Mouse (Mus musculus): ENCODE results near the gene Col6a4. TPM values are rescaled to one million over a fixed set of nuclear protein-coding genes. Genes with fewer than 3 reads are reported as not detected.

Col6a4 gene
- polyA plus RNA-seq, 1 experiment from 2014 or later = 0.22 TPM

GRCm38 (mm10) chr9:106112770-106113423 lies 16.3 kb upstream of the Col6a4 start:
- Histone ChIP-seq H3K4me1 (replicated peaks) (peaks cover 9% of the 10 kb centered on the region), H3K4me2 (no peak overlapping the region), H3K9ac (no peak overlapping the region), H3K27me3 (no peaks in the 10 kb centered on the region), H3K27ac (replicated peaks) (no peak overlapping the region), H3K36me3 (no peaks in the 10 kb centered on the region), H3K4me3 (no peak overlapping the region), H3K9me3 (peaks cover 10% of the 10 kb centered on the region; the same call in 1 of the 2 replicates)
- WGBS = 33% methylated on average over 10 of the region's 10 CpGs
- ATAC-seq (ENCODE audit: low read depth) = 0 out of 2 replicates have a peak, but pooled peaks have one; percentile 53

- 81% methylated on average over 9 of the region's 9 CpGs for WGBS
- Histone ChIP-seq H3K4me1 (replicated peaks) (0 out of 2 replicates have a peak, but pooled peaks cover 3% of the 10 kb centered on the region), H3K4me3 (no peak overlapping the region), H3K9me3 (peaks cover 10% of the 10 kb centered on the region; the same call in 1 of the 2 replicates), H3K27ac (replicated peaks) (no peak overlapping the region), H3K36me3 (no peaks in the 10 kb centered on the region), H3K27me3 (no peaks in the 10 kb centered on the region), H3K9ac (no peak overlapping the region), H3K4me2 (no peak overlapping the region)
- no peak for ATAC-seq (ENCODE audit: low read depth)
These were observed 9.7 kb upstream of the Col6a4 start for GRCm38 (mm10) chr9:106106241-106106640.

GRCm38 (mm10) chr9:106104401-106104800 lies 7.8 kb upstream of the Col6a4 start:
- H3K4me1 ChIP-seq (replicated peaks) = 0 out of 2 replicates have a peak, but pooled peaks cover 3% of the 10 kb centered on the region
- 46% methylated on average over 7 of the region's 7 CpGs for WGBS
- no peak overlapping the region for H3K4me2 ChIP-seq
- H3K27ac ChIP-seq (replicated peaks) = no peak overlapping the region
- no peak overlapping the region for H3K9ac ChIP-seq
- H3K4me3 ChIP-seq = no peak overlapping the region
- H3K36me3 ChIP-seq = no peaks in the 10 kb centered on the region
- no peak for ATAC-seq (ENCODE audit: low read depth)
- no peaks in the 10 kb centered on the region for H3K27me3 ChIP-seq
- H3K9me3 ChIP-seq = no peaks in the 10 kb centered on the region

- no peaks in the 10 kb centered on the region for H3K36me3 ChIP-seq
- H3K27me3 ChIP-seq = no peaks in the 10 kb centered on the region
- H3K27ac ChIP-seq (replicated peaks) = no peak overlapping the region
- H3K4me1 ChIP-seq (replicated peaks) = 0 out of 2 replicates have a peak, but pooled peaks cover 8% of the 10 kb centered on the region
- no peak overlapping the region for H3K9ac ChIP-seq
- ATAC-seq (ENCODE audit: low read depth) = no peak
- WGBS = 68% methylated on average over 5 of the region's 5 CpGs
- no peak overlapping the region for H3K4me3 ChIP-seq
- H3K9me3 ChIP-seq = no peaks in the 10 kb centered on the region
- H3K4me2 ChIP-seq = no peak overlapping the region
These were observed 4.6 kb upstream of the Col6a4 start for GRCm38 (mm10) chr9:106101166-106101565.

- 85% methylated on average over 9 of the region's 9 CpGs for WGBS
- ATAC-seq (ENCODE audit: low read depth) = no peak
- no peak overlapping the region for H3K4me2 ChIP-seq
- no peaks in the 10 kb centered on the region for H3K9me3 ChIP-seq
- H3K9ac ChIP-seq = no peak overlapping the region
- no peak overlapping the region for H3K27ac ChIP-seq (replicated peaks)
- H3K36me3 ChIP-seq = no peaks in the 10 kb centered on the region
- no peaks in the 10 kb centered on the region for H3K27me3 ChIP-seq
- no peak overlapping the region for H3K4me3 ChIP-seq
- 0 out of 2 replicates have a peak, but pooled peaks cover 8% of the 10 kb centered on the region for H3K4me1 ChIP-seq (replicated peaks)
These were observed 3.7 kb upstream of the Col6a4 start for GRCm38 (mm10) chr9:106100262-106100661.

GRCm38 (mm10) chr9:106099379-106100021 lies 2.9 kb upstream of the Col6a4 start:
- Histone ChIP-seq H3K4me3 (no peak overlapping the region), H3K9me3 (no peaks in the 10 kb centered on the region), H3K27me3 (no peaks in the 10 kb centered on the region), H3K9ac (no peak overlapping the region), H3K27ac (replicated peaks) (no peak overlapping the region), H3K4me2 (peak overlapping the region; percentile 31), H3K4me1 (replicated peaks) (0 out of 2 replicates have a peak, but pooled peaks cover 8% of the 10 kb centered on the region), H3K36me3 (no peaks in the 10 kb centered on the region)
- ATAC-seq (ENCODE audit: low read depth) = no peak; the same call in 1 of the 2 replicates
- WGBS = 73% methylated on average over 22 of the region's 22 CpGs

- ATAC-seq (ENCODE audit: low read depth) = no peak
- Histone ChIP-seq H3K27ac (replicated peaks) (no peak overlapping the region), H3K9ac (no peak overlapping the region), H3K27me3 (no peaks in the 10 kb centered on the region), H3K9me3 (no peaks in the 10 kb centered on the region), H3K4me2 (no peak overlapping the region), H3K4me1 (replicated peaks) (no peaks in the 10 kb centered on the region), H3K4me3 (no peak overlapping the region), H3K36me3 (no peaks in the 10 kb centered on the region)
- 87% methylated on average over 5 of the region's 5 CpGs for WGBS
These were observed 15.1 kb downstream of the Col6a4 start for GRCm38 (mm10) chr9:106081528-106081927.

GRCm38 (mm10) chr9:106080261-106081033 lies 16.1 kb downstream of the Col6a4 start:
- Histone ChIP-seq H3K9ac (no peak overlapping the region), H3K36me3 (no peaks in the 10 kb centered on the region), H3K4me3 (no peak overlapping the region), H3K9me3 (no peaks in the 10 kb centered on the region), H3K27me3 (no peaks in the 10 kb centered on the region), H3K4me1 (replicated peaks) (no peaks in the 10 kb centered on the region), H3K4me2 (no peak overlapping the region), H3K27ac (replicated peaks) (no peak overlapping the region)
- ATAC-seq (ENCODE audit: low read depth) = no peak
- WGBS = 61% methylated on average over 12 of the region's 12 CpGs

- Histone ChIP-seq H3K4me3 (no peak overlapping the region), H3K27ac (replicated peaks) (no peak overlapping the region), H3K9me3 (no peaks in the 10 kb centered on the region), H3K9ac (no peak overlapping the region), H3K4me2 (no peak overlapping the region), H3K36me3 (no peaks in the 10 kb centered on the region), H3K27me3 (no peaks in the 10 kb centered on the region), H3K4me1 (replicated peaks) (no peaks in the 10 kb centered on the region)
- 82% methylated on average over 3 of the region's 3 CpGs for WGBS
- no peak for ATAC-seq (ENCODE audit: low read depth)
These were observed 18.6 kb downstream of the Col6a4 start for GRCm38 (mm10) chr9:106077953-106078352.

GRCm38 (mm10) chr9:106076234-106076633 lies 20.3 kb downstream of the Col6a4 start:
- 78% methylated on average over 5 of the region's 5 CpGs for WGBS
- H3K4me3 ChIP-seq = no peak overlapping the region
- no peak for ATAC-seq (ENCODE audit: low read depth)

GRCm38 (mm10) chr9:106073956-106074355 lies 22.6 kb downstream of the Col6a4 start:
- H3K4me1 ChIP-seq (replicated peaks) = no peaks in the 10 kb centered on the region
- no peak overlapping the region for H3K4me2 ChIP-seq
- no peak overlapping the region for H3K27ac ChIP-seq (replicated peaks)
- H3K9ac ChIP-seq = no peak overlapping the region
- H3K27me3 ChIP-seq = no peaks in the 10 kb centered on the region
- H3K4me3 ChIP-seq = no peak overlapping the region
- 76% methylated on average over 4 of the region's 4 CpGs for WGBS
- no peaks in the 10 kb centered on the region for H3K9me3 ChIP-seq
- no peaks in the 10 kb centered on the region for H3K36me3 ChIP-seq
- no peak for ATAC-seq (ENCODE audit: low read depth)

More at GRCm38 (mm10) chr9:106076234-106076633, 20.3 kb downstream of the Col6a4 start:
- no peaks in the 10 kb centered on the region for H3K36me3 ChIP-seq
- H3K9ac ChIP-seq = no peak overlapping the region
- H3K4me1 ChIP-seq (replicated peaks) = no peaks in the 10 kb centered on the region
- no peak overlapping the region for H3K27ac ChIP-seq (replicated peaks)
- no peaks in the 10 kb centered on the region for H3K27me3 ChIP-seq
- H3K4me2 ChIP-seq = no peak overlapping the region
- no peaks in the 10 kb centered on the region for H3K9me3 ChIP-seq

- WGBS = 77% methylated on average over 6 of the region's 6 CpGs
- no peak overlapping the region for H3K4me3 ChIP-seq
These were observed 24.9 kb downstream of the Col6a4 start for GRCm38 (mm10) chr9:106071651-106072050.

More at GRCm38 (mm10) chr9:106071651-106072050, 24.9 kb downstream of the Col6a4 start:
- no peak for ATAC-seq (ENCODE audit: low read depth)
- H3K4me1 ChIP-seq (replicated peaks) = no peaks in the 10 kb centered on the region
- no peaks in the 10 kb centered on the region for H3K36me3 ChIP-seq
- H3K9me3 ChIP-seq = no peaks in the 10 kb centered on the region
- H3K9ac ChIP-seq = no peak overlapping the region
- H3K4me2 ChIP-seq = no peak overlapping the region
- no peak overlapping the region for H3K27ac ChIP-seq (replicated peaks)
- no peaks in the 10 kb centered on the region for H3K27me3 ChIP-seq
